Mouse (Mus musculus): ENCODE measurements around the gene Gm10392. TPM values are rescaled to one million over a fixed set of nuclear protein-coding genes. Genes with fewer than 3 reads are reported as not detected.
A peak's percentile ranks its signal among the peaks of the same experiment; 100 is the strongest.
"Not testable (repeated sequence)": the region's sequence is repeated elsewhere in the genome, so short reads cannot be mapped to it uniquely, and the experiment has no call there.

Gm10392 gene
- polyA plus RNA-seq (2016; fragmentation: Nextera tagmentation; extraction: Ambion mirVana): 0.17 TPM in 1 of 2 replicates, not detected in the other

- no peak within 1 kb of the TSS for H3K4me3 ChIP-seq (replicated peaks)
- 85% methylated on average over 5 of the region's 5 CpGs for WGBS
- H3K27me3 ChIP-seq: peaks cover 35% of the 10 kb centered on the region
- 0 out of 2 replicates have a peak within 1 kb of the TSS, but pooled peaks have one; percentile 31 for H3K27ac ChIP-seq
- H3K4me2 ChIP-seq: no peak within 1 kb of the TSS
- no peaks in the 10 kb centered on the region for H3K9me3 ChIP-seq
- ATAC-seq (ENCODE audit: low FRiP score): no peak
- H3K9ac ChIP-seq: peak within 1 kb of the TSS; percentile 38; the same call in 1 of the 2 replicates
- H3K4me1 ChIP-seq: peaks cover 42% of the 10 kb centered on the region
- no peaks in the 10 kb centered on the region for H3K36me3 ChIP-seq (replicated peaks)
Observed at GRCm38 (mm10) chr11:77519043-77519442, at the start of gene Gm10392. Gene Gm10392, minus strand, starts transcription at chr11:77519198.

GRCm38 (mm10) chr11:77545261-77545660 lies 26.3 kb upstream of the Gm10392 start:
- ATAC-seq (ENCODE audit: low FRiP score): no peak
- WGBS: 94% methylated on average over 7 of the region's 7 CpGs

GRCm38 (mm10) chr11:77532202-77532846 lies 13.3 kb upstream of the Gm10392 start:
- H3K36me3 ChIP-seq (replicated peaks): peaks cover 18% of the 10 kb centered on the region
- no peaks in the 10 kb centered on the region for H3K9me3 ChIP-seq
- H3K27me3 ChIP-seq: no peaks in the 10 kb centered on the region
- WGBS: 89% methylated on average over 4 of the region's 4 CpGs
- H3K4me3 ChIP-seq (replicated peaks): no peak overlapping the region
- ATAC-seq (ENCODE audit: low FRiP score): no peak
- H3K4me1 ChIP-seq: no peaks in the 10 kb centered on the region
- H3K4me2 ChIP-seq: no peak overlapping the region
- no peak overlapping the region for H3K27ac ChIP-seq
- no peak overlapping the region for H3K9ac ChIP-seq

More at GRCm38 (mm10) chr11:77545261-77545660, 26.3 kb upstream of the Gm10392 start:
- no peak overlapping the region for H3K27ac ChIP-seq
- H3K27me3 ChIP-seq: no peaks in the 10 kb centered on the region
- H3K4me2 ChIP-seq: no peak overlapping the region
- H3K9ac ChIP-seq: no peak overlapping the region
- no peaks in the 10 kb centered on the region for H3K9me3 ChIP-seq
- H3K36me3 ChIP-seq (replicated peaks): peaks cover 84% of the 10 kb centered on the region
- H3K4me3 ChIP-seq (replicated peaks): no peak overlapping the region
- H3K4me1 ChIP-seq: no peaks in the 10 kb centered on the region

- Histone ChIP-seq H3K36me3 (replicated peaks) (peaks cover 5% of the 10 kb centered on the region), H3K27me3 (no peaks in the 10 kb centered on the region)
- 95% methylated on average over 2 of the region's 2 CpGs for WGBS
Observed at GRCm38 (mm10) chr11:77530862-77531261, 11.9 kb upstream of the Gm10392 start.

GRCm38 (mm10) chr11:77529644-77530043 lies 10.6 kb upstream of the Gm10392 start:
- Histone ChIP-seq H3K9ac (no peak overlapping the region), H3K4me2 (no peak overlapping the region), H3K9me3 (no peaks in the 10 kb centered on the region), H3K4me3 (replicated peaks) (no peak overlapping the region), H3K27ac (no peak overlapping the region), H3K4me1 (no peaks in the 10 kb centered on the region), H3K36me3 (replicated peaks) (peaks cover 4% of the 10 kb centered on the region), H3K27me3 (no peaks in the 10 kb centered on the region)
- ATAC-seq (ENCODE audit: low FRiP score): no peak
- WGBS: 90% methylated on average over 3 of the region's 3 CpGs

More at GRCm38 (mm10) chr11:77530862-77531261, 11.9 kb upstream of the Gm10392 start:
- no peak overlapping the region for H3K9ac ChIP-seq
- H3K4me3 ChIP-seq (replicated peaks): no peak overlapping the region
- H3K4me2 ChIP-seq: no peak overlapping the region
- no peaks in the 10 kb centered on the region for H3K4me1 ChIP-seq
- H3K27ac ChIP-seq: no peak overlapping the region
- ATAC-seq (ENCODE audit: low FRiP score): no peak
- no peaks in the 10 kb centered on the region for H3K9me3 ChIP-seq

GRCm38 (mm10) chr11:77528420-77528819 lies 9.4 kb upstream of the Gm10392 start:
- H3K9me3 ChIP-seq; H3K36me3 ChIP-seq (replicated peaks); H3K4me3 ChIP-seq (replicated peaks); H3K4me2 ChIP-seq; ATAC-seq (ENCODE audit: low FRiP score); H3K27ac ChIP-seq; H3K4me1 ChIP-seq; H3K9ac ChIP-seq; H3K27me3 ChIP-seq: not testable (repeated sequence)
- WGBS: 88% methylated on average over 3 of the region's 3 CpGs

GRCm38 (mm10) chr11:77525804-77526486 lies 6.9 kb upstream of the Gm10392 start:
- no peak for ATAC-seq (ENCODE audit: low FRiP score)

GRCm38 (mm10) chr11:77520601-77521529 lies 1.9 kb upstream of the Gm10392 start:
- Histone ChIP-seq H3K36me3 (replicated peaks) (no peaks in the 10 kb centered on the region), H3K4me3 (replicated peaks) (no peak overlapping the region), H3K27me3 (peaks cover 17% of the 10 kb centered on the region), H3K4me1 (peaks cover 24% of the 10 kb centered on the region), H3K9me3 (no peaks in the 10 kb centered on the region), H3K27ac (peak overlapping the region; percentile 10; the same call in 1 of the 2 replicates), H3K9ac (no peak overlapping the region), H3K4me2 (no peak overlapping the region)
- ATAC-seq (ENCODE audit: low FRiP score): no peak
- 46% methylated on average over 5 of the region's 5 CpGs for WGBS

More at GRCm38 (mm10) chr11:77525804-77526486, 6.9 kb upstream of the Gm10392 start:
- Histone ChIP-seq H3K4me3 (replicated peaks) (no peak overlapping the region), H3K27ac (no peak overlapping the region), H3K36me3 (replicated peaks) (peaks cover 4% of the 10 kb centered on the region; the same call in 1 of the 2 replicates), H3K27me3 (no peaks in the 10 kb centered on the region), H3K4me1 (peaks cover 2% of the 10 kb centered on the region; the same call in 1 of the 2 replicates), H3K9me3 (no peaks in the 10 kb centered on the region), H3K9ac (no peak overlapping the region), H3K4me2 (no peak overlapping the region)
- WGBS: 80% methylated on average over 3 of the region's 3 CpGs

GRCm38 (mm10) chr11:77518051-77518798 lies 773 bp downstream of the Gm10392 start:
- Histone ChIP-seq H3K4me2 (no peak overlapping the region), H3K9me3 (no peaks in the 10 kb centered on the region), H3K4me1 (peaks cover 48% of the 10 kb centered on the region), H3K27me3 (peaks cover 36% of the 10 kb centered on the region), H3K27ac (0 out of 2 replicates have a peak overlapping the region, but pooled peaks have one; percentile 1), H3K9ac (no peak overlapping the region), H3K36me3 (replicated peaks) (no peaks in the 10 kb centered on the region), H3K4me3 (replicated peaks) (no peak overlapping the region)
- ATAC-seq (ENCODE audit: low FRiP score): no peak
- 83% methylated on average over 27 of the region's 27 CpGs for WGBS

- no peaks in the 10 kb centered on the region for H3K36me3 ChIP-seq (replicated peaks)
- no peak overlapping the region for H3K4me3 ChIP-seq (replicated peaks)
- H3K27me3 ChIP-seq: peaks cover 36% of the 10 kb centered on the region
- ATAC-seq (ENCODE audit: low FRiP score): no peak
- no peak overlapping the region for H3K4me2 ChIP-seq
- peaks cover 57% of the 10 kb centered on the region for H3K4me1 ChIP-seq
- no peak overlapping the region for H3K27ac ChIP-seq
- no peaks in the 10 kb centered on the region for H3K9me3 ChIP-seq
- WGBS: 61% methylated on average over 5 of the region's 5 CpGs
- H3K9ac ChIP-seq: no peak overlapping the region
Observed at GRCm38 (mm10) chr11:77516553-77517425, 2.2 kb downstream of the Gm10392 start.

Measured in forebrain, embryonic 12.5 days (tissue).